Mouse (Mus musculus) limb, embryonic 10.5 days (tissue): ENCODE data around the gene Abraxas2. TPM values are rescaled to one million over a fixed set of nuclear protein-coding genes. Genes with fewer than 3 reads are reported as not detected.

Experiments used
- DNase-seq: peaks from one replicate; pipeline ENCODE4 v3.0.0-alpha.2; 2017; ENCODE audit warnings: low spot score
- H3K27ac ChIP-seq: fragments of 300-500 bp; sonication (generic); 2 replicates; pipeline ENCODE4 v1.5.1; 2016; ENCODE audit warnings: mild to moderate bottlenecking
- H3K27me3 ChIP-seq: fragments of 300-500 bp; sonication (generic); 2 replicates; pipeline ENCODE4 v1.6.1; 2016; ENCODE audit warnings: low read depth, mild to moderate bottlenecking; ENCODE audit not compliant: poor library complexity, severe bottlenecking
- H3K36me3 ChIP-seq: fragments of 300-500 bp; sonication (generic); 2 replicates; pipeline ENCODE4 v1.6.1; 2016; ENCODE audit warnings: mild to moderate bottlenecking, moderate library complexity
- H3K4me1 ChIP-seq: fragments of 300-500 bp; sonication (generic); 2 replicates; pipeline ENCODE4 v1.6.1; 2016
- H3K4me3 ChIP-seq: fragments of 300-500 bp; sonication (generic); 2 replicates; pipeline ENCODE4 v1.5.1; 2016; ENCODE audit warnings: mild to moderate bottlenecking, moderate library complexity
- H3K9me3 ChIP-seq: fragments of 300-500 bp; sonication (generic); replicated peaks from 2 replicates; pipeline ENCODE4 v1.6.1; 2016; ENCODE audit warnings: mild to moderate bottlenecking
- WGBS: fragments of 180-500 bp; shearing (Covaris S2); methylation state at CpG from one replicate; pipeline ENCODE4 v1.1.7; 2016; 5-methylcytosine and 5-hydroxymethylcytosine counted together
- polyA plus RNA-seq: library from polyadenylated mRNA; unstranded; fragments of >200 nt; fragmentation: Nextera tagmentation; extraction: Ambion mirVana; gene quantifications from 2 replicates; pipeline ENCODE4 v1.2.1, GENCODE M21; 2016

Abraxas2 gene
- polyA plus RNA-seq, 1 experiment from 2014 or later, result 36.5 TPM

- WGBS, result 85% methylated on average over 3 of the region's 3 CpGs
- Histone ChIP-seq H3K27ac (no peak overlapping the region), H3K4me3 (no peak overlapping the region), H3K27me3 (no peaks in the 10 kb centered on the region), H3K9me3 (no peaks in the 10 kb centered on the region), H3K36me3 (peaks cover 20% of the 10 kb centered on the region), H3K4me1 (peaks cover 12% of the 10 kb centered on the region)
- DNase-seq, result no peak
Observed at GRCm38 (mm10) chr7:132820692-132821091, 38.3 kb upstream of the Abraxas2 start.

GRCm38 (mm10) chr7:132823832-132824231, 35.2 kb upstream of the Abraxas2 start:
- DNase-seq, result no peak
- Histone ChIP-seq H3K27me3 (no peaks in the 10 kb centered on the region), H3K36me3 (peaks cover 46% of the 10 kb centered on the region)

DNA sequence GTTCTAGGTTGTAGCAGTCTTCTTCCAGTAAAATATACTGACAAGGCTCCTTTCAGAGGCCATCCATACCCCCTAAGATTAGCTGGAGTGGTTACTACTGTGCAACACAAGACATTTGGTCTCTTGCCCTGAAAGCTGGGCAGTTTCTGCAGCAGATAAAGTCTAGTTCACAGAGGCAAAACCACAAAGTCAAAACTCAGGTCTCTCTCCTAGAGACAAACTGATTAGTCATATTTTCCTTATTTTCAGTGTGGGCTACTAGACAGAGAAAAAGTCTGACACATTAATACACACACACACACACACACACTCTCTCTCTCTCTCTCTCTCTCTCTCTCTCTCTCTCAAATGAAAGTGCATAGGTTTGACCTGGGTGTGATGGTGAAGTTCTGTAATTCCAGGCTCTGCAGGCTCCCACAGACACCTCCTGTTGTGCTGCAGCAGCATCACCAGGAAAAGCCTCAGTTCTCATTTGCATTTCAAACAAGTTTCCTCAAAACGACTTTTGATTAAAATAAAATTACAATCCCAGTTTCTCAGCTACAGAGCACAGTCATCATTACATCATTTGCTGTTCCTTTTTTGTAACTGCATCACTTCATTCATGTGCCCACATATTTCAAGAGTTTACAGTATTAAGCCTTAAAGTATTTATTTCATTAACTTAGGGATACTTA, 34.5 kb upstream of the Abraxas2 start:
- 6% methylated on average over 1 of the region's 1 CpGs for WGBS
- Histone ChIP-seq H3K27me3 (no peaks in the 10 kb centered on the region), H3K36me3 (peaks cover 46% of the 10 kb centered on the region), H3K27ac (no peak overlapping the region), H3K4me3 (no peak overlapping the region), H3K4me1 (0 out of 2 replicates have a peak, but pooled peaks cover 5% of the 10 kb centered on the region), H3K9me3 (no peaks in the 10 kb centered on the region)
- no peak for DNase-seq

More at GRCm38 (mm10) chr7:132823832-132824231, 35.2 kb upstream of the Abraxas2 start:
- H3K4me3 ChIP-seq, result no peak overlapping the region
- H3K27ac ChIP-seq, result no peak overlapping the region
- H3K9me3 ChIP-seq, result no peaks in the 10 kb centered on the region
- 0 out of 2 replicates have a peak, but pooled peaks cover 5% of the 10 kb centered on the region for H3K4me1 ChIP-seq

- H3K36me3 ChIP-seq, result peaks cover 55% of the 10 kb centered on the region
- DNase-seq, result no peak
- no peak overlapping the region for H3K4me3 ChIP-seq
- no peak overlapping the region for H3K27ac ChIP-seq
- H3K4me1 ChIP-seq, result peaks cover 34% of the 10 kb centered on the region
- no peaks in the 10 kb centered on the region for H3K27me3 ChIP-seq
- WGBS, result 49% methylated on average over 4 of the region's 4 CpGs
- H3K9me3 ChIP-seq, result no peaks in the 10 kb centered on the region
Observed at GRCm38 (mm10) chr7:132830955-132831354, 28.1 kb upstream of the Abraxas2 start.

- H3K27me3 ChIP-seq, result no peaks in the 10 kb centered on the region
- no peak for DNase-seq
- H3K36me3 ChIP-seq, result peaks cover 63% of the 10 kb centered on the region
- WGBS, result 82% methylated on average over 5 of the region's 5 CpGs
- no peaks in the 10 kb centered on the region for H3K9me3 ChIP-seq
- H3K4me1 ChIP-seq, result no peaks in the 10 kb centered on the region
- no peak overlapping the region for H3K27ac ChIP-seq
- no peak overlapping the region for H3K4me3 ChIP-seq
Observed at GRCm38 (mm10) chr7:132841287-132841686, 17.7 kb upstream of the Abraxas2 start.

DNA sequence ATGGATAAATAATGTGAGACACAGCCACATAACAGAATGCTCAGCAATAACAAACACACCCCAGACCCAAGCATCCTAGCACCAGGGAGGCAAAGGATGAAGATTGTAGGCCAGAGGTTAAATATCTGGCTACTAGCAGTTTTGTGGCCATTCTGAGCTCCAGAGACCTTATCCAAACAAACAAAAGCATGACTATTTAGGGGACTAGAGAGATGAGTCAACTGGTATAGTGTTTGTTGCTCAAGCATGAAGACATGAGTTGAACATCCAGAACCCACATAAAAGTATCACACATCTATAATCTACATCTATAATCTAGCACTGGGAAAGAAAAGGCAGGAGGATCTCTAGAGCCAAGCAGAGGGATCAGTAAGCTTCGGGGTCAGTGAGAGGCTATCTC, 16.6 kb upstream of the Abraxas2 start:
- H3K4me3 ChIP-seq, result no peak overlapping the region
- peaks cover 68% of the 10 kb centered on the region for H3K36me3 ChIP-seq
- H3K27ac ChIP-seq, result no peak overlapping the region
- H3K27me3 ChIP-seq, result no peaks in the 10 kb centered on the region
- 94% methylated on average over 1 of the region's 1 CpGs for WGBS
- DNase-seq, result no peak
- H3K4me1 ChIP-seq, result no peaks in the 10 kb centered on the region
- H3K9me3 ChIP-seq, result no peaks in the 10 kb centered on the region

GRCm38 (mm10) chr7:132843152-132843551, 15.9 kb upstream of the Abraxas2 start:
- H3K36me3 ChIP-seq, result peaks cover 73% of the 10 kb centered on the region

GRCm38 (mm10) chr7:132852173-132852844, 6.7 kb upstream of the Abraxas2 start, which contains the start of gene Eef1akmt2:
Gene Eef1akmt2, minus strand, starts transcription at chr7:132852673.
- H3K27me3 ChIP-seq, result no peaks in the 10 kb centered on the region
- H3K4me1 ChIP-seq, result peaks cover 25% of the 10 kb centered on the region
- H3K36me3 ChIP-seq, result peaks cover 34% of the 10 kb centered on the region
- no peaks in the 10 kb centered on the region for H3K9me3 ChIP-seq
- DNase-seq, result peak; percentile 88
- H3K27ac ChIP-seq, result peak within 1 kb of the TSS; percentile 99
- under 1% methylated on average over 37 of the region's 37 CpGs for WGBS
- H3K4me3 ChIP-seq, result peak within 1 kb of the TSS; percentile 90

More at GRCm38 (mm10) chr7:132843152-132843551, 15.9 kb upstream of the Abraxas2 start:
- 91% methylated on average over 3 of the region's 3 CpGs for WGBS
- H3K27ac ChIP-seq, result no peak overlapping the region
- H3K4me1 ChIP-seq, result no peaks in the 10 kb centered on the region
- H3K4me3 ChIP-seq, result no peak overlapping the region
- H3K27me3 ChIP-seq, result no peaks in the 10 kb centered on the region
- no peaks in the 10 kb centered on the region for H3K9me3 ChIP-seq
- no peak for DNase-seq

GRCm38 (mm10) chr7:132853361-132853760, 5.7 kb upstream of the Abraxas2 start:
- no peaks in the 10 kb centered on the region for H3K27me3 ChIP-seq
- no peaks in the 10 kb centered on the region for H3K9me3 ChIP-seq
- DNase-seq, result no peak
- H3K4me3 ChIP-seq, result no peak overlapping the region
- H3K27ac ChIP-seq, result peak overlapping the region; percentile 99
- peaks cover 24% of the 10 kb centered on the region for H3K36me3 ChIP-seq
- H3K4me1 ChIP-seq, result peaks cover 25% of the 10 kb centered on the region
- WGBS, result 64% methylated on average over 6 of the region's 6 CpGs

GRCm38 (mm10) chr7:132853946-132854345, 5.1 kb upstream of the Abraxas2 start:
- Histone ChIP-seq H3K4me1 (peaks cover 25% of the 10 kb centered on the region), H3K27me3 (no peaks in the 10 kb centered on the region)
- 63% methylated on average over 4 of the region's 4 CpGs for WGBS

DNA sequence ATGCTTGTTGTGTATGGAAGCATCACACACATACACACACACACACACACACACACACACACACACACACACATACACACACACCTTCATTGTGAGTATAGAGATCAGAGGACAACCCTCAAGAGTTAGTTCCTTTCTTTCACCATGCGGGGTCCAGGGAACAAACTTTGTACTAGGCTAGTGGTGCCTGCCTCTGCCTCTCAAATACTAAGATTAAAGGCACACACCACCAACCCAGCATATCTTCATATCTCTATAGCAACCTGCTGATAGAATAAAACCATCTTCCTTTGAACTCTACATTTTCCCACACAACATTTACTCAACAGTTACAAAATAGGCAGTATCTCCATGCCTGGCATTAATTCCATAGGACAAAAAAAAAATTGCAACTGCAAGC, 2.9 kb upstream of the Abraxas2 start:
- H3K4me3 ChIP-seq, result no peak overlapping the region
- no peak overlapping the region for H3K27ac ChIP-seq
- no peaks in the 10 kb centered on the region for H3K27me3 ChIP-seq
- H3K36me3 ChIP-seq, result no peaks in the 10 kb centered on the region
- 90% methylated on average over 1 of the region's 1 CpGs for WGBS
- peaks cover 35% of the 10 kb centered on the region for H3K4me1 ChIP-seq
- H3K9me3 ChIP-seq, result no peaks in the 10 kb centered on the region
- DNase-seq, result no peak

More at GRCm38 (mm10) chr7:132853946-132854345, 5.1 kb upstream of the Abraxas2 start:
- H3K9me3 ChIP-seq, result no peaks in the 10 kb centered on the region
- no peak overlapping the region for H3K4me3 ChIP-seq
- no peak for DNase-seq
- peaks cover 18% of the 10 kb centered on the region for H3K36me3 ChIP-seq
- peak overlapping the region; percentile 99 for H3K27ac ChIP-seq

DNA sequence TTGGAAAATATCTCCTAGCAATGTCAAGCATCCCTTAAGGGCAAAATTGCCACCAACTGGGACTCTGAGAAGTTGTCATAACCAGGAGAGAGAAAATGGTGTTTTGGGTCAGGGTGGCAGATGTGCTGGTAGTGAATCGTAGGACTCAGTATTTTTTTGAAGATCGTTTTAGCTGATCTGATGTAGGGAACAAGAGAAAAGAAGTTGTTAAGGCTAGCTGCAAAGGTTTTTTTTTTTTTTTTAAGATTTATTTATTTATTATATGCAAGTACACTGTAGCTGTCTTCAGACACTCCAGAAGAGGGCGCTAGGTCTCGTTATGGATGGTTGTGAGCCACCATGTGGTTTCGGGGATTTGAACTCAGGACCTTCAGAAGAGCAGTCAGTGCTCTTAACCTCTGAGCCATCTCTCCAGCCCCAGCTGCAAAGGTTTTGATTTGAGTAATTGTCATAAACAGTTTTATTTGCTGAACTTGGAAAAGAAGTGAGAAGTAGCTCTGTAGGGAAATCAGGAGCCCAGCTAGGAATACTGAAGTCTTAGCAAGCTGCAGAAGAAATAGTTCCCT, 899 bp upstream of the Abraxas2 start:
- DNase-seq, result no peak
- no peaks in the 10 kb centered on the region for H3K36me3 ChIP-seq
- WGBS, result 71% methylated on average over 5 of the region's 5 CpGs
- H3K4me3 ChIP-seq, result no peak overlapping the region
- H3K4me1 ChIP-seq, result peaks cover 19% of the 10 kb centered on the region
- no peak overlapping the region for H3K27ac ChIP-seq
- no peaks in the 10 kb centered on the region for H3K9me3 ChIP-seq
- H3K27me3 ChIP-seq, result no peaks in the 10 kb centered on the region

DNA sequence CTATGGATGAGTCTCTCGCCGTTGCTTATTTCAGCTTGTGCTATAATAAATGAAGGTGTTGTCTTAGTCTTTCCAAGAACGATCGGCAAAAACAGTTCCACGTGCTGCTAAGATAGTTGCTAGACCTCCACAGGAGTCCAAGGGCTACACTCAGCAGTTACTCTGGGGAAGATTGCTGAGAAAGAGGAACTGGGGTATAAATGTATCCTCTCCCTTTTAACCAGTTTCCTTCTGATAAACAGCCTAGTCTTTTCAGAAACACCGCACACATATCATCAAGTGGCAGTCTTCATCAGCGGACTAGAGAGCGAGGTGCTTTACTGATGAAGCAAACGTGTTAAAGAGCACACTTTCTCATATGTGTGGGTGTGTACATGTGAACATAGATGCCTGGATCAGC, 7.3 kb downstream of the Abraxas2 start:
- DNase-seq, result no peak
- H3K4me3 ChIP-seq, result no peak overlapping the region
- H3K4me1 ChIP-seq, result no peaks in the 10 kb centered on the region
- H3K9me3 ChIP-seq, result no peaks in the 10 kb centered on the region
- H3K27me3 ChIP-seq, result no peaks in the 10 kb centered on the region
- no peak overlapping the region for H3K27ac ChIP-seq
- H3K36me3 ChIP-seq, result peaks cover 64% of the 10 kb centered on the region
- 98% methylated on average over 9 of the region's 9 CpGs for WGBS
